Mouse (Mus musculus) ES-E14 (cell line): ENCODE data around the gene Arrdc5. TPM values are rescaled to one million over a fixed set of nuclear protein-coding genes. Genes with fewer than 3 reads are reported as not detected.

Experiments used
- DNase-seq: peaks from one replicate; pipeline ENCODE4 v3.0.0-alpha.2; 2013; ENCODE audit warnings: low read depth, low spot score
- H3K27ac ChIP-seq: 2 replicates; pipeline ENCODE4 v1.5.1; 2012; ENCODE audit warnings: low read depth, mild to moderate bottlenecking, low read length, moderate library complexity, mixed read lengths; ENCODE audit not compliant: poor library complexity, insufficient read depth, severe bottlenecking
- H3K36me3 ChIP-seq: 2 replicates; pipeline ENCODE4 v1.6.1; 2012; ENCODE audit warnings: mild to moderate bottlenecking, low read length, moderate library complexity, mixed read lengths; ENCODE audit not compliant: control insufficient read depth, poor library complexity, insufficient read depth, severe bottlenecking
- H3K4me1 ChIP-seq, 2 experiments: fragments of 150-350 bp in 1 of 2; sonication (generic) in 1 of 2; 2 replicates each; pipeline ENCODE4 v1.6.1; 2012; ENCODE audit warnings: low read length in 2 of 2, mild to moderate bottlenecking in 1 of 2, mixed read lengths in 1 of 2; ENCODE audit not compliant: control insufficient read depth in 2 of 2, insufficient read depth in 2 of 2, poor library complexity in 1 of 2
- H3K4me3 ChIP-seq, 2 experiments: fragments of 150-350 bp in 1 of 2; sonication (generic) in 1 of 2; 2 replicates each; pipeline ENCODE4 v1.5.1; 2012; ENCODE audit warnings: low read length in 2 of 2, low read depth in 1 of 2, mild to moderate bottlenecking in 1 of 2, mixed read lengths in 1 of 2; ENCODE audit not compliant: insufficient read depth in 1 of 2, poor library complexity in 1 of 2, severe bottlenecking in 1 of 2
- H3K9ac ChIP-seq: 2 replicates; pipeline ENCODE4 v1.6.1; 2012; ENCODE audit warnings: low read depth, mild to moderate bottlenecking, low read length, mixed read lengths; ENCODE audit not compliant: poor library complexity, insufficient read depth, severe bottlenecking
- H3K9me3 ChIP-seq: fragments of 150-350 bp; sonication (generic); 2 replicates; pipeline ENCODE4 v1.6.1; 2012; ENCODE audit warnings: low read depth, mild to moderate bottlenecking, low read length; ENCODE audit not compliant: control insufficient read depth, insufficient read depth
- CHD2 ChIP-seq: IDR thresholded peaks from 2 replicates; pipeline ENCODE4 v1.6.1; 2014; ENCODE audit warnings: mild to moderate bottlenecking, low read depth, low read length, inconsistent platforms
- HCFC1 ChIP-seq: IDR thresholded peaks from 2 replicates; pipeline ENCODE4 v1.6.1; 2012; ENCODE audit warnings: low read length, inconsistent platforms, borderline replicate concordance; ENCODE audit not compliant: insufficient read depth
- MAFK ChIP-seq: IDR thresholded peaks from 2 replicates; pipeline ENCODE4 v1.6.1; 2014; ENCODE audit warnings: mild to moderate bottlenecking, low read depth, low read length, inconsistent platforms; ENCODE audit not compliant: insufficient read depth
- ZC3H11A ChIP-seq: IDR thresholded peaks from 2 replicates; pipeline ENCODE4 v1.6.1; 2012; ENCODE audit warnings: low read depth, mild to moderate bottlenecking, inconsistent platforms, low read length, borderline replicate concordance
- ZNF384 ChIP-seq: IDR thresholded peaks from 2 replicates; pipeline ENCODE4 v1.6.1; 2012; ENCODE audit warnings: low read depth, low read length, inconsistent platforms
- in situ Hi-C, 2 experiments: fragments of 600-800 bp; cut with MboI; formaldehyde crosslinking; loops; one replicate each; pipeline ENCODE4 v1.15.1; 2025; ENCODE audit warnings: low sequenced_read_pairs in 2 of 2, inconsistent platforms in 1 of 2; ENCODE audit not compliant: unreplicated experiment in 2 of 2
- total RNA-seq: library from RNA; depleted of rRNA; stranded (reverse); fragments of 300-350 nt; gene quantifications from 2 replicates; pipeline ENCODE4 v1.2.3, GENCODE M21; 2012

Gene Arrdc5
- total RNA-seq, 1 experiment: not detected

DNA sequence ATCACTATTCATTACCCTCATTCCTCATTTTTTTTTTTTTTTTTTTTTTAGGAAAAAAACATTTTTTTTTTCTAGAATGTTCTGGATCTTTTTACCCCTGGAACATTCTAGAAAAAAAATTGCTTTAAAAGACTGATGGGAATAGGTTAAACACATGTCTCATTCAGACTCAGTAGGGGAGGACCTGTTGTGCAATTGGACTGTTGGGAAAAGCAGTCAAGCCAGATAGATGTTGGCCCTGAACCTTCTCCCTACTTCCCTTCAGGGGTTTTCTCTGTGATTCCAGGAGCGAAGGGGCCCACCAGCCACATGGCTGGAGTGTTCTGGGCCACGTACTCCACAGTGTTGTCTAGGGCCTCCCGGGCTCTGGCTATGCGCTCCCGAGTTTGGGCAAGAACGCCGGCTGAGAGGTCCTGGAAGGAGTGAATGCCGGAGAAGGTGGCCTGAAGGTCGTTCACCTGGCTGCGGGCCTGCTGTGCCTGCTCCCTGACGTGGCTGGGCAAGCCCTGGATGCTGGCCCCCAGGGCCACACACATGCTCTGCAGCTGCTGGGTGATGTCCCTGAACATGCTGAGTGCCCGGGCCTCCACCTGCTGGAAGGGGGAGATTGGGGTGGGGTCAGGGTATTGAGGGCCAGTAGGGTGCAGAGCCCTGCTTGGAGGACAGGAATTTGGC, 20.5 kb downstream of the Arrdc5 start:
- in situ Hi-C loops: no loop called here
- peaks cover 35% of the 10 kb centered on the region for H3K36me3 ChIP-seq
- no peak for TF ChIP-seq ZC3H11A
- TF ChIP-seq MAFK: no peak
- TF ChIP-seq HCFC1: no peak
- no peak for TF ChIP-seq CHD2
- TF ChIP-seq ZNF384: no peak
- peaks cover 8 to 13% of the 10 kb centered on the region in 2 experiments; a peak in 3 of 4 replicates for H3K4me1 ChIP-seq
- no peak for DNase-seq
- peak overlapping the region; percentile 40; the same call in 1 of the 2 replicates for H3K9ac ChIP-seq
- H3K27ac ChIP-seq: peak overlapping the region; percentile 34
- H3K4me3 ChIP-seq: no peak overlapping the region
- no peaks in the 10 kb centered on the region for H3K9me3 ChIP-seq

DNA sequence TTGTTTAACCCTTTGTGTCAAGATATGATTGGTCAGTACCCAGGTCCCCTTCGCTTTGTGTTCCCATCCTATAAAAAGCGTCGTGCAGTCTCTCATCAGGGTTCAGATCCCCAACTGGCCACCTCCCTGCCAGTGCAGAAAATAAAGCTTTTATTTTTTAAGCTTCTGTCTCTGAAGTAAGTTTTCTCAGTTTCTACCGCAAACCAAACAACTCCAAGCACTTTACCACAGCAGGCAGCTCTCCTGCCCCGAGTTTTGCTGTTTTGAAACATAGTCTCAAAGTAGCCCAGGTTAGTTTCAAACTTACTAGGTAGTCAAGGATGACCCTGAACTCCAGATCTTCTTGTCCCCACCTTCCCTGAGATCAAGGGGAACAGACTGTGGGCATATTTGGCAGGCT, 21.7 kb downstream of the Arrdc5 start:
- Histone ChIP-seq H3K27ac (no peak overlapping the region), H3K9me3 (no peaks in the 10 kb centered on the region), H3K4me3 (no peak overlapping the region), H3K4me1 (peaks cover 8 to 12% of the 10 kb centered on the region in 2 experiments; a peak in 3 of 4 replicates), H3K9ac (no peak overlapping the region), H3K36me3 (peaks cover 27% of the 10 kb centered on the region)
- in situ Hi-C loops: no loop called here
- no peak for TF ChIP-seq ZC3H11A
- no peak for TF ChIP-seq ZNF384
- TF ChIP-seq HCFC1: no peak
- no peak for TF ChIP-seq CHD2
- no peak for TF ChIP-seq MAFK
- no peak for DNase-seq

DNA sequence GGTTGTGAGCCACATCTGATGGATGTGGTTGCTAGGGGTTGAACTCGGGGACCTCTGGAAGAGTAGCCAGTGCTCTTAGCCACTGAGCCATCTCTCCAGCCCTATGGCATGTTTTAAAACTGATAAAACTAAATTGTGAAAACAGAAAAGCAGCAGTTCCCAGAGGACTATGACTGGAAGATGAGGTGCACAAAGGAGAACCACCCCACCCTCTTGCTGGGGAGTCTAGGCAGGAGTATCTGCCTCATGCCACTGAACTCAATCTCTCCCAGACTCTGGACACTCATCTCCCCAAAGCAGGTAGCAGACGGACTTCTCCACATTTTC, 22.6 kb downstream of the Arrdc5 start:
- Histone ChIP-seq H3K4me1 (peaks cover 8 to 11% of the 10 kb centered on the region in 2 experiments; a peak in 3 of 4 replicates), H3K9ac (no peak overlapping the region), H3K9me3 (no peaks in the 10 kb centered on the region), H3K36me3 (peaks cover 20% of the 10 kb centered on the region), H3K27ac (no peak overlapping the region), H3K4me3 (no peak overlapping the region)
- no peak for DNase-seq
- in situ Hi-C loops: no loop called here
- TF ChIP-seq ZNF384: no peak
- no peak for TF ChIP-seq HCFC1
- no peak for TF ChIP-seq MAFK
- no peak for TF ChIP-seq ZC3H11A
- TF ChIP-seq CHD2: no peak

DNA sequence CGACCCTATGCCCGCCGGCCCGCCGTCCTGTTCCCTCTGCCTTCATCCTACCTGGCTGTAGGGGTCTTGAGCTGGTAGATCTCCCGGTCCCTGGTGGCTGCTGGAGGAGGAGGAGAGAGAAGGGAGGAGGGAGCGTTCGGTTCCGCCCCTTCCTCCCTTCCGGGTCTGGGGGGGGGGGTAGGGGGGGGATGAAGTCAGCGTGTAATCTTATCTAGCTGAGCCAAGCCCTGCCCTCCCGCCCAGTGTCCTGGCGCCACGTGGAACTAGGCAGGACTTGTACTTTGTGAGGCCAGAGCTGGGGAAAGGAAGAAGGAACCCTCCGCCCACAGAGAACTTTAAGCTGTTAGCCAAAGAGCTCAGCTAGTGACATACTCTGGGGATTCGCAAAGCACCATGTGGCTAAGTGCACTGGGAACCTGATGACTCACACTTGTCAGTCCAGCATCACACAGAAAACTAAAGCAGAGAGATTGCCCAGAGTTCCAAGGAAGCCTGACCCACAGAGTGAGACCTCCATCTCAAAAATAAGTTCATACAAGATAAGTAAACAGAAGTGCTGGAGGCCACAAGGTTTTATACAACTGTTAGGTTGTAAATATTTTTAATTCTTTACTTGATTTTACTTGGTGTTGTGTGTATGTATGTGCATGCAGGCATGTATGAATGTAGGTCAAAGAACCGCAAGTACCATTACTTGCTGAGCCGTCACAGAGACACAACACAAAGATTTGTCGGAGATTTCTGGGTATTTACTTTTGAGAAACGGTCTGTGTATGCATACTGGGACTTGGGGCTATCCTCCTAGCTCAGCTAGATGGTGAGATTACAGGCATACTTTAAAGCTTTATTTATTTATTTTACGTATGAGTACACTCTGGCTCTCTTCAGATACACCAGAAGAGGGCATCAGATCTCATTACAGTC, 23.2 kb downstream of the Arrdc5 start, which contains the start of gene Ticam1:
Gene Ticam1, minus strand, starts transcription at position 144 of the 924 bp plus-strand sequence.
- Histone ChIP-seq H3K27ac (peak within 1 kb of the TSS; percentile 52), H3K36me3 (peaks cover 20% of the 10 kb centered on the region), H3K4me1 (peaks cover 8 to 11% of the 10 kb centered on the region in 2 experiments; a peak in 3 of 4 replicates), H3K9me3 (no peaks in the 10 kb centered on the region), H3K4me3 (peak within 1 kb of the TSS; percentile 73 to 82), H3K9ac (peak within 1 kb of the TSS; percentile 78)
- DNase-seq: peak; percentile 83
- in situ Hi-C loops: no loop called here
- no peak for TF ChIP-seq HCFC1
- no peak for TF ChIP-seq CHD2
- no peak for TF ChIP-seq MAFK
- no peak for TF ChIP-seq ZNF384
- no peak for TF ChIP-seq ZC3H11A
